Mouse (Mus musculus) liver, adult (tissue): ENCODE results near the gene Sgsh.

Experiments
- GATA4 ChIP-seq: IDR thresholded peaks from 2 replicates; pipeline ENCODE4 v1.6.1; 2014; ENCODE audit warnings: mild to moderate bottlenecking, low read length; ENCODE audit not compliant: insufficient replicate concordance

The Sgsh gene

DNA sequence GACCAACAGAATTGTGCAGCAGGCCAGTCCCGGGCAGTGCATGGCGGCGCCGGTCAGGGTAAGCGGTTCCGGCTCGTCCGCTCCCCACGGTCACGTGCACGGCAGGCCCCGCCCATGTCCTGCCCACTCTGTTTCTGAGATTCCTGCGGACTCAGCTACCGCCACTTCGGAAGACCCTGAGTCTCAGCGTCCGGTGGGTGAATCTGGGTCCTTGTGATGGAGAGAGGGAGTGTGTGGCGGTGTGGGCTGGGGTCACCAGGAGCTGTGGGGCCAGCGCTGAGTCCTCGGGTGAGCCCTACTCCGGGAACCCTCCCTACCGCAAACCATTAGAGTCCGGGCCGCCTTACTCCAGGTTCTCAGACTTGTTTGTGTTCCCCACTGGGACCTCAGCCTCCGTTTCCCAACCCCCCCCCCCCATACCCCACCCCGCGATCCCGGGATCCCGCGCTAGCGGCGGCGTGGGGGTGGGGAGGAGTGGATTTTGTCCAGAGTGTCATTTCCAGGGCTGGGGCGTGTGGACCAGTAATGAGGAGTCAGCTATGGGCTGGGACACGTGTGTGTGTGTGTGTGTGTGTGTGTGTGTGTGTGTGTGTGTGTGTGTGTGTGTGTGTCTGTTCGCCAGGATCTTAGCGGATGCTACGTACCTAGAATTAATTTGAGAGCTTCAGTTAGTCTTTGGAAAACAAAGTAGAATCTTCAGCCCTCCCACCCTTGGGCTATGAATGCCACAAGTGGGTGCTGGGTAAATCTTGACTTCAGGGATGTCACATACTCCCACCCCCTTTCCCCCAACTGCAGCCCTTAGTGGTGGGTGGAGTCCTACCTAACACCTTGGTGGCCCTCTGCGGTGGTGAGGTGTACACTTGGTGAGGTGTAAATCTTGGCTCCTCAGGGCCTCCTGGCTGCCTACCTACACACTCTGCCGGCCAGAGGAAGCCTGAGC lies at the start of gene Sgsh, which contains the start of gene Slc26a11:
Sgsh (minus strand) TSS at position 94 of the 943 bp plus-strand sequence.
Slc26a11 (plus strand) TSS at position 115 of the 943 bp plus-strand sequence.
- TF ChIP-seq GATA4: no peak

DNA sequence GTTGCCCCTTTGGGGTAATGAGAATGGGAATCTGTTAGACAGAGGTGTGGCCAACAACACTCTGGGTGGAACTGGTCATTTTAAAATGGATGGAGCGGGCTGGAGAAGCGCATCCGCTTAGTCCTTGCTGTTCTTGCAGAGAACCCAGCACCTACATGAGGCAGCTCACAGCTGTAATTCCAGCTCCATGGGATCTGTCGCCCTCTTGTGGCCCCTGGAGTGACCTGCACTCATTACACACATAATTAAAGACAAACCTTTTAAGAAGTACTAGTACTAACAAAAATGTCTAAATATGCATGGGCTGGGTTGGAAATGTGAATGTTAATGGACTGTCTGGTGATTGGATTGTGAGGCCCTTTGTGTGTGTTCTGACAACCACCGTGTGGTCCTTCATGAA lies 49.3 kb upstream of the Sgsh start:
- TF ChIP-seq GATA4: no peak

DNA sequence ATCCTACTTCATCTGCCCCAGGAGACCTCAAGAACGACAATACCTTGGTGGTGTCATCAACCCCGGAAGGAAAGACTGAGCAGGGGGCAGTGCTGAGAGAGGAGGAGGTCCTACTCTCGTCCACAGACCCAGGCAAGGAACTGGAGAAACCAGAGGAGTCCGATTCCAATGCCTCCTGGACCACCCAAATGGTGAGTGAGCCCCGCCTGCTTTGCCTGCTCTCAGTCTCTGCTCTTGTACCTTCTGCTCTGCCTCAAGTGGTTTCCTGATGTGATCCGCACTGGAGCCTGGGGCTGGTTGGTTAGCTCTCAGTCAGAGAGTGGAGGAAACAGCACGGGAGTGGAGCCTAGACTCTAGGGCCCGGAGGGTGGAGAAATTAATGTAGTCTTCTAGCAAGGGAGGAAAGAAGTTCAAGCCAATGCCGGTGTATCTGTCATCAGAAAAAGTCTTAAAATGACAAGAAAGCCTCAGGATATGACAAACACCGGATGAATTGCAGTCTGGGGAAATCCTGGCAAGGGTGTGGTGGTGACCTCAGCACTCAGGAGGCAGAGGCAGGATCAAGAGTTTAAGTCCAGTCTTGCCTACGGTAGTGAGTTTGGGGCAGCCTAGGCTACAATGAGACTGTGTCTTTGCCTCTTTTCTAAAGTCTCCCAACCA lies 47.3 kb upstream of the Sgsh start:
- TF ChIP-seq GATA4: no peak

DNA sequence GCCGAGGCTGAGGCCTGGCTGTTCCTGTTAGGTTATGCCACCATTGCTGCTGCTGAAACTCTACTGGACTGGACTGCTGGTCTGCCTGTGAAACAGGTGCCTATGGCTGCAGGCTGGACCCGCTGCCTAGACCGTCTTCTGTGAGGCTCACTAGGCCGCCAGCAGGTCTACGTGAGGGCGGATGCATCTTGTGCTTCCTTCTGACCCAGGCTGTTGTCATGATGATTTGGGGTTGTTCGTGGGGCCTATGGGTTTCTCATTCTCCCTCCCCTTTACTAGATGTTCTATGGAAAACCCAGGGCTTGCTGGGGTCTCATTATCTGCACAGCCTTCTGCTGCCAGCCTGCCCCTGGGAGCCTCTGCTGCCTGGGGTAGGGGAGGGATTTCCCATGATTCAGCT lies 41.1 kb upstream of the Sgsh start:
- no peak for TF ChIP-seq GATA4

DNA sequence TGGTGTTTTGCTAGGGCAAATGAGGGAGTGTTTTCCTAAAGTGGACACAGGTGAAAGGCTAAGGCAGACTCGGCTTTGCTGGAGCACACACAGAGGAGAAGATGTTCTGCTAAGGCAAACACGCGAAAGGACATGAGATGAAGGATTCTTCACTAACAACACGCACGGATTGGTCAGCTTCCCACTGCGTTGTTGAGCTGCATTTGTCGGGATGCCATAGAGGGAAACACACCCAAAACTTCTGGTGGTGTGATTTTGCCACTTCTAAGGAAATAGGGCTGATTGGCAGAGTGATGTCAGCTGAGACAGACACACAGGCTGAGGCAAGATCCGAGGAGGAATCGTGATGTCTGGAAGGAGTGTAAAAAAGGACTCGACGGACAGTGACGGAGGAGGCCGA lies 40.6 kb upstream of the Sgsh start:
- TF ChIP-seq GATA4: no peak

DNA sequence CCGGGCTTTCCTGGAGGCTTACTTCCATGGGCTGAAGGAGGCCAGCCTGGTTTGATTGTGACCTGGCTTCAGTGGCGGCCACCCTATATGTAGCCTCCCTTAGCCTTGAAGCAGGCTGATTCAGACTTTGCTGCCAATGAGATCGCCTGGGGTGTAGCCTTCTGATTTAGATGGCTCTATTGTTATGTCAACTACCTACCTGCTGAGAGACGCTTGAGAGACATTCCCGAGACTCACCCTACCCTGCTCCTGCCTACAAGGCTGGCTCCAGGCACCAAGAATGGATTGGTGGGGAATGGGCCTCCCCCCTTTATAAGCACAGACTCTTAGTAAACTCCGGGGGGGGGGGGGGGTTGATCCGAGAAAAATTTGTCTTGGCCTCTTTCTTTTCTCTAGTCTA lies 40.1 kb upstream of the Sgsh start:
- TF ChIP-seq GATA4: no peak

DNA sequence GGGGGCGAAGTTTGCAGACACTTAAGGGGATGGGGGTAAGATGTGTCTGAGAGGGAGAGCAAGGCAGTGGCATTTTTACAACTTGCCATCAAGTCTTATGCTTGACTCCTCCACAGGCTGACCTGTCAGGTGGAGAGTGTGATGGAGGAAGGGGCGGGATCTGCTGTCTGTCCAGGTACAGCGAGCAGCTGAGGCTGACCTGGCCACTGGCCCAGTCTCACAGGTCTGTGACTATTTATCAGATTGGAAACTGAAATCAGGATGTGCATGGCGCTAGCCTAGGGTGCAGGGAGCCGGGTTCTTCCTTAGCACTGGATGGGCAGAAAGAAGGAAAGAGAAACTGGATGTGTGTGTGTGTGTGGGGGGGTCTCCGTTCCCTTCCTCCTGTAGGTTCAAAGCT lies 38.9 kb upstream of the Sgsh start:
- no peak for TF ChIP-seq GATA4

DNA sequence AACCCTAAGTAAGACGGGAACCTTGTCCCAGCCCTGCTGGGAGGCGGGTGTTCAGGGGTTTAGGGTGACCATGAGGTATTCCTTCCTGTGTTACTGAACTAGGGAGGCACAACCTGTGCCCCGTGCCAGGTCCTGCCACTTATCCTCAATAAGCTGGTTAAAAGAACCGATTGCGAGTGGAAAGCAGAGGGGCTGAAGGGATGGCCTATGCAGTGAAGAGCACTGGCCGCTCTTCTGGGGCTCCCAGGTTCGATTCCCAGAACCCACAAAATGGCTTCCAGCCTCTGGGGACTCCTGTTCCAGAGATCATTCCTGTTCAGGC lies 38.1 kb upstream of the Sgsh start:
- no peak for TF ChIP-seq GATA4

DNA sequence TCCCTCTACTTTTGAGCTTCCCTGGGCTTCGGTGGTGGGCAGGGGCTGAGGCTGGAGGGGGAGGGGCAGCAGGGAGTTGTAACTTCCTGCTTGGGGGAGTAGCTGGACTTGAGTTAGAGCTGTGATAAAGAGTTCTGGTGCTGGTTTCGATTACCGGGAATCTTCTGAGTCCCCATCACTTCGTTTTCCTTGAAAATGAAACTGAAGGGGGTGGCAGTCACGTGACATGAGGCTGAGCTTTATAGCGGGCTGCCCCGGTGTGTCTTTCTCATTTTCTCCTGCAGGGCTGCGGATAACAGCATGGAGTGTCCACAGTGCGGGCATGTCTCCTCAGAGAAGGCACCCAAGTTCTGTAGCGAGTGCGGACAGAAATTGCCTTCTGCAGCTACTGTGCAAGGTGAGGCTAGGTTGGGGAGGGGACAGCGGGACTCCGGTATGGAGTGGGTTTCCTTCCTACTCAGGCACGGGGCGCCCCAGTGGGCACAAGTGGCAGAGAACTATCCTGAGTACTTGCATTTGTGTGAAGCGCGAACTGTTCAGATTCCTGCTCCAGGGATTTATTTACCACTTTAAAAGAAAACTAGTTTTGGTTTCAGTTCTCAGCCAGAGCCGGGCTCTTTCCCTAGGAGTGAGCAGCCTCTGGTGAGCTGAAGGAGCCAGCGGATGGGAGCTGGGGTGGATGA lies 37.6 kb upstream of the Sgsh start, which contains the start of gene Rnf213:
Rnf213 (plus strand) TSS at position 301 of the 683 bp plus-strand sequence.
- no peak for TF ChIP-seq GATA4

DNA sequence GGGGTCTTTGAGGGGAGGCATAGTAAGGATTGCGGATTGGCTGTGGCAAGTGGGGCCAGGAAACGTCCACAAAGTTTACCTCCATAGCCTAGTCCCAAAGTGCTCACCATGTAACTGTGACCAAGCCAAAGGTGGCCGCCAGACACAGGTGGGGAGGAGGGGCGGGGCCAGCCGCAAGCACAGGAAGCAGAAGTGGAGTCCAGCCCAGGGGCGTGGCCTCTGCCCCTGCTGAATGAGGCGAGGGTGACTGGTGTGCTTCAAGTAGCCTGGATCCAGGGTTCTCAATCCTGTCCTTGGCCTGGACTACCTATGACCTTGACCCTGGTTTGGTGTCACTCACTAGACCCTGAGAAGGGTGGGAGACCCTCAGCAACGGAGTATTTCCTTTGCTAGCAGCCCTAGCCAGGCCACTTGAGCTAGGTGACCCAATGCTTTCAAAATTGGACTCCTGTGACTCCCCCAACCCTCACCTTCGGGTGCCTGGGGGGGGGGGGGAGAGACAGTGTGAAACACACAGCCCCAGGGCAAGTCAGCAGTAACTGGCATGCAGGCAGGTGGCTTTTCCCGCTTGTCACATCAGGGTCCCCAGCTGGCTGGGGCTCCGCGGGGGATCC lies 36.8 kb upstream of the Sgsh start:
- TF ChIP-seq GATA4: no peak

DNA sequence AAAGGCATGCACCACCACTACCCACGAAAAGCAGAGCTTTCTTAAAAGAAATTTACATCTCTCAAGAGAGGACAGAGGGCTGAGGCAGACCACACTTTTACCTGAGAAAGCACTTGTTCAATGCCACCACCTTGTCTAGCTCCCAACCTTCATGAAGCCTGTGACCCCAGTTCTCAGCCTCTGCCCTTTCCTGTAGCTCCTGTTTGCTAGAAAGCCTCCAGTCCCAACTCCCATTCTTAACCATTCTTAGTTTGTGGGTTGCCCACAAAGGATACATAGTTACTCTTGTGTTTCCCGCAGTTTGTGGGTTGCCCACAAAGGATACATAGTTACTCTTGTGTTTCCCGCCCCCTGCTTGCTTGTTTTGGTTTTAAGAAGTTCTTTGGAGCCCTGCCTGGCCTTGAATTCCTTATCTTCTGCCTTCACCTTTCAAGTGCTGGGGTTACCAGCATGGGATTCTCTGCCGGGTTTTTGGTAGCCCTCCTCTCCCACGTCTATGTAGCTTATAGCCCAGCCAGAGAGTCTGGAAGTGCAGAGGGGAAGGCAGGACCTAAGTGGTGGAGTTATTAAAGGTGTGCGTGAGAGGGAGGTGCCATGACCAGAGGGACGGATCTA lies 36.2 kb upstream of the Sgsh start:
- TF ChIP-seq GATA4: no peak

DNA sequence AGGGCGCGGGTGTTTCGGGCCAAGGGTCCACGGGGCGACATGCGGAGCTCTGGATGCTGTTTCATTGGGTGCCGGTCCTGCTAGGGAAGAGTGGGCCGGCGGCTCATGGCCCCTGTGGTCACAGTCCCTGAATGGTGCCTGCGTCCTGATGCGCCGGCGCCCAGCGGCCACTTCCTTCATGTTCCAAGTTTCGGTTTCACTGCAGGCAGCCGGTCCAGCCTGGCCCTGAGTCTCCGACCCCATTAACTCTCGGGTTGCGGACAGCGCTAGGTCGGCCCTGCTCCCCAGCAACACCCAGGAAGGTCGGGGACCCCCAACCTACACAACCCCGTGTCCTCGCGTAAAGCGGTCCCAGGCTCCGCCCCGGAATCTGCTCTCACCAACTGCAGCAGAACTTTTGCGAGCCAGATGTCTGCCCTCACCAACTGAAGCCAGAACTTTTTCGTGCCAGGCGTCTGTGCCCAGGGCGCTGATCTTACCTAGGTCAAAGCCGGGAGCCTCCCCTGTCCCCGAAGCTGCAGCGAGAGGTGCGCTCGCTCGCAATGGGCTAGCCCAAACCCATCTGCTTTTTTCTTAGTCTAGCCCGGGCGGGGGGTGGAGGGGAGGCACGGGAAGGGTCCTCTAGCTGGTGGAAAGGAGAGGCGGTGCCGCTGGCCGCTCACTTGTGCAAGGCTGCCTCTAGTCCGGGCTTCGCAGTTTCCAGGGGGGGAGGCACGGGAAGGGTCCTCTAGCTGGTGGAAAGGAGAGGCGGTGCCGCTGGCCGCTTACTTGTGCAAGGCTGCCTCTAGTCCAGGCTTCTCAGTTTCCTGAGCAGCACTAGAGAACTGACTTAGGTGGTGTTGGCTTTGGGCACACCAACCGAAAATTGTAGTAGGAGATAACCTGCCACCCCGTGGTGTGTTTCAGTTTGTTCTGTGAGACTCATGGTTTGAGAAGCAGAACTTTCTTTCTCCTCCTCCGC lies 35.2 kb upstream of the Sgsh start:
- TF ChIP-seq GATA4: no peak

DNA sequence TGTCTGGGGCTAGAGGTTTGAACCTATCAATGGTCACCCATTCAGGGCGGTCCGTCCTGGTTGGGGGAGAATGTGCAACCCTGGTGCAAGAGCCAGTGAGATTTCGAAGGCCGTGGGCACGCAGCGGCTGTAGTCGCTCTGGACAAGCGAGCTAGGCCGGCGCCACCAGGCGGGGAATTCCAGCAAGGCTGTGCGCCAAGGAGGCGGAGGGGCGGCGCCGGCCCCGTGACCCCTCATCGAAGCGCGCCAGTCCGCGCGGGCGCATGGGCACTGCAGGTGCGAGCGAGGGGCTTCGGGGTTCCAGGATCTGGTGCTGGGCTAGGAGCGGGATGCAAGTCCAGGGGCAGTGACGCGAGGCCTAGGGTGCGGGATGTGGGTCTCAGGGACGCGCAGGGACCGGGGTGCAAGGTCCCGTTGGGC lies 34.5 kb upstream of the Sgsh start:
- peak; percentile 54; the same call in 1 of the 2 replicates for TF ChIP-seq GATA4

DNA sequence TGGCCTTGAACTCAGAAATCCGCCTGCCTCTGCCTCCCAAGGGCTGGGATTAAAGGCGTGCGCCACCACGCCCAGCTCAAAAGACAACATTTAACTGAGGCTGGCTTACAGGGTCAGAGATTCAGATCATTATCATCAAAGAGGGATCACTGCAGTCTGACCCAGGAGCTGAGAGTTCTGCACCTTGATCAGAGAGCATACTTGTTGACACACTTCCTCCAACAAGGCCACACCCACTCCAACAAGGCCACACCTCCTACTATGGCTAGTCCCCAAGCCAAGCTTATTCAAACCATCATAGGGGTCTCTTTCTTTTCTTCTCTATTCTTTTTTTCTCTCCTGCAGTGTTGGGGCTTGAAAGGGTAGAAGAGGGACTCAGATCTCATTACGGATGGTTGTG lies 31.0 kb upstream of the Sgsh start:
- TF ChIP-seq GATA4: no peak

DNA sequence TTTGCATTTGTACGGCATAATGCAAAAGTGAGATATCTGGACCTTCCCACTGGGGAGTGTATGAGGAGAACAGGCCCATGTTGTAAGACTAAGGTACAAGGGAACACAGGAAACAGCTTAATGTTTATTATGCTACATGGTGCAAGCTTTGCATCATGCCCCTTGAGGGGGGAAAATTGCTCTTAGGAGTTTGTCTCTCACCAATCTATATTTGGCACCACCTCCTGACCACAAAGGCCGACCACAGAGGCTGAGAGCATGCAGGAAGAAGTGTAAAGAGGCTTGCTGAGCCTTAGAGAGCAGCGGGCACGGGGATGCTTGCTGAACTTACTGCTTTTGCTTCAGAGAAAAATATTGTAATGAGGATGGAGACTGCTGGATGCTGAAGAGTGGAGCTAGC lies 29.6 kb upstream of the Sgsh start:
- TF ChIP-seq GATA4: no peak
